Mouse (Mus musculus) neural tube, embryonic 14.5 days (tissue): Measurements from ENCODE around the gene Olfr482. TPM values are rescaled to one million over a fixed set of nuclear protein-coding genes. Genes with fewer than 3 reads are reported as not detected.

Source experiments
- polyA plus RNA-seq: library from polyadenylated mRNA; unstranded; fragments of >200 nt; fragmentation: Nextera tagmentation; extraction: Ambion mirVana; gene quantifications from 2 replicates; pipeline ENCODE4 v1.2.1, GENCODE M21; 2014

The Olfr482 gene
- polyA plus RNA-seq, 1 experiment from 2014 or later = not detected

Other genes with a start within 250 kb of the Olfr482 start
- gene Olfr472, start 199.7 kb downstream of the Olfr482 start, polyA plus RNA-seq = not detected in 2 replicates
- not detected in 2 replicates for gene Olfr473, start 167.1 kb downstream of the Olfr482 start, polyA plus RNA-seq
- not detected in 2 replicates for gene Olfr474, start 142.9 kb downstream of the Olfr482 start, polyA plus RNA-seq
- gene Olfr476, start 132.8 kb downstream of the Olfr482 start, polyA plus RNA-seq = not detected in 2 replicates
- gene Olfr477, start 110.9 kb downstream of the Olfr482 start, polyA plus RNA-seq = not detected in 2 replicates
- not detected in 2 replicates for gene Olfr478, start 63.6 kb downstream of the Olfr482 start, polyA plus RNA-seq
- not detected in 2 replicates for gene Olfr479, start 46.9 kb downstream of the Olfr482 start, polyA plus RNA-seq
- gene Olfr480, start 30.2 kb downstream of the Olfr482 start, polyA plus RNA-seq = not detected in 2 replicates
- not detected in 2 replicates for gene Olfr481, start 17.7 kb downstream of the Olfr482 start, polyA plus RNA-seq
- not detected in 2 replicates for gene Olfr483, start 3.3 kb upstream of the Olfr482 start, polyA plus RNA-seq
- not detected in 2 replicates for gene Olfr484, start 29.9 kb upstream of the Olfr482 start, polyA plus RNA-seq
- not detected in 2 replicates for gene Olfr485, start 62.3 kb upstream of the Olfr482 start, polyA plus RNA-seq
- gene Olfr486, start 75.2 kb upstream of the Olfr482 start, polyA plus RNA-seq = not detected in 2 replicates
- not detected in 2 replicates for gene Olfr487, start 117.0 kb upstream of the Olfr482 start, polyA plus RNA-seq
- not detected in 2 replicates for gene Olfr488, start 160.8 kb upstream of the Olfr482 start, polyA plus RNA-seq
- gene Olfr490, start 191.3 kb upstream of the Olfr482 start, polyA plus RNA-seq = not detected in 2 replicates
- gene Olfr491, start 215.9 kb upstream of the Olfr482 start, polyA plus RNA-seq = not detected in 2 replicates
- gene Olfr492, start 226.1 kb upstream of the Olfr482 start, polyA plus RNA-seq = not detected in 2 replicates
- not detected in 2 replicates for gene Olfr493, start 249.4 kb upstream of the Olfr482 start, polyA plus RNA-seq